Mouse (Mus musculus) forebrain, postnatal 0 days (tissue): ENCODE measurements around the gene Ctnnd2. TPM values are rescaled to one million over a fixed set of nuclear protein-coding genes. Genes with fewer than 3 reads are reported as not detected.

ENCODE experiments used
- ATAC-seq: fragments of 200-750 bp; cut with Nextera tagmentation; 2 replicates; pipeline ENCODE4 v1.8.0; 2017; ENCODE audit warnings: mild to moderate bottlenecking, moderate library complexity
- DNase-seq: peaks from one replicate; pipeline ENCODE4 v3.0.0-alpha.2; 2015
- H3K27ac ChIP-seq: fragments of 300-500 bp; sonication (generic); 2 replicates; pipeline ENCODE4 v1.5.1; 2014; ENCODE audit warnings: low read depth, mild to moderate bottlenecking, antibody characterized with exemption, low read length, moderate library complexity, mixed read lengths
- H3K27me3 ChIP-seq: fragments of 300-500 bp; sonication (generic); 2 replicates; pipeline ENCODE4 v1.6.1; 2014; ENCODE audit warnings: mild to moderate bottlenecking, low read length, mixed read lengths; ENCODE audit not compliant: insufficient read depth
- H3K36me3 ChIP-seq: fragments of 300-500 bp; sonication (generic); 2 replicates; pipeline ENCODE4 v1.6.1; 2014; ENCODE audit warnings: mild to moderate bottlenecking, moderate library complexity; ENCODE audit not compliant: insufficient read depth
- H3K4me1 ChIP-seq: fragments of 300-500 bp; sonication (generic); 2 replicates; pipeline ENCODE4 v1.6.1; 2014; ENCODE audit warnings: antibody characterized with exemption; ENCODE audit not compliant: insufficient read depth
- H3K4me2 ChIP-seq: fragments of 300-500 bp; sonication (generic); 2 replicates; pipeline ENCODE4 v1.6.1; 2014; ENCODE audit warnings: low read depth, mild to moderate bottlenecking, moderate library complexity
- H3K4me3 ChIP-seq: fragments of 300-500 bp; sonication (generic); 2 replicates; pipeline ENCODE4 v1.5.1; 2014; ENCODE audit warnings: low read depth, low read length, mixed read lengths
- H3K9ac ChIP-seq: fragments of 300-500 bp; sonication (generic); 2 replicates; pipeline ENCODE4 v1.6.1; 2014; ENCODE audit warnings: mild to moderate bottlenecking
- H3K9me3 ChIP-seq: fragments of 300-500 bp; sonication (generic); 2 replicates; pipeline ENCODE4 v1.6.1; 2016; ENCODE audit warnings: low read length
- CTCF ChIP-seq: sonication (generic); IDR thresholded peaks from 2 replicates; pipeline ENCODE4 v1.5.1; 2016; ENCODE audit warnings: antibody characterized with exemption, control low read depth, low read depth
- WGBS: fragments of 180-500 bp; shearing (Covaris S2); extraction: QIAGEN DNeasy Blood & Tissue Kit; methylation state at CpG from one replicate; pipeline ENCODE4 v1.1.7; 2014; 5-methylcytosine and 5-hydroxymethylcytosine counted together
- polyA plus RNA-seq: library from polyadenylated mRNA; unstranded; fragments of >200 nt; fragmentation: Nextera tagmentation; extraction: Ambion mirVana; gene quantifications from 2 replicates; pipeline ENCODE4 v1.2.1, GENCODE M21; 2015
- total RNA-seq: library from RNA; depleted of rRNA; stranded (reverse); fragments of >200 nt; gene quantifications from 2 replicates; pipeline ENCODE4 v1.2.3, GENCODE M21; 2014

Ctnnd2 gene
- total and polyA plus RNA-seq, 2 experiments from 2014 or later, result 73.6 to 130 TPM

GRCm38 (mm10) chr15:30718811-30719210 lies 546.4 kb downstream of the Ctnnd2 start:
- no peaks in the 10 kb centered on the region for H3K9me3 ChIP-seq
- ATAC-seq (no peak), DNase-seq (no peak)
- H3K4me1 ChIP-seq, result no peaks in the 10 kb centered on the region
- H3K4me3 ChIP-seq, result no peak overlapping the region
- no peak overlapping the region for H3K27ac ChIP-seq
- H3K36me3 ChIP-seq, result no peaks in the 10 kb centered on the region
- 44% methylated on average over 3 of the region's 3 CpGs for WGBS
- no peak for TF ChIP-seq CTCF
- H3K27me3 ChIP-seq, result no peaks in the 10 kb centered on the region
- H3K9ac ChIP-seq, result no peak overlapping the region
- H3K4me2 ChIP-seq, result no peak overlapping the region

GRCm38 (mm10) chr15:30719226-30719625 lies 546.8 kb downstream of the Ctnnd2 start:
- Histone ChIP-seq H3K4me1 (no peaks in the 10 kb centered on the region), H3K4me2 (no peak overlapping the region), H3K27me3 (no peaks in the 10 kb centered on the region), H3K4me3 (no peak overlapping the region), H3K9ac (no peak overlapping the region), H3K9me3 (no peaks in the 10 kb centered on the region), H3K36me3 (no peaks in the 10 kb centered on the region), H3K27ac (no peak overlapping the region)
- no peak for ATAC-seq
- WGBS, result 37% methylated on average over 2 of the region's 2 CpGs
- DNase-seq, result no peak
- TF ChIP-seq CTCF, result no peak

DNA sequence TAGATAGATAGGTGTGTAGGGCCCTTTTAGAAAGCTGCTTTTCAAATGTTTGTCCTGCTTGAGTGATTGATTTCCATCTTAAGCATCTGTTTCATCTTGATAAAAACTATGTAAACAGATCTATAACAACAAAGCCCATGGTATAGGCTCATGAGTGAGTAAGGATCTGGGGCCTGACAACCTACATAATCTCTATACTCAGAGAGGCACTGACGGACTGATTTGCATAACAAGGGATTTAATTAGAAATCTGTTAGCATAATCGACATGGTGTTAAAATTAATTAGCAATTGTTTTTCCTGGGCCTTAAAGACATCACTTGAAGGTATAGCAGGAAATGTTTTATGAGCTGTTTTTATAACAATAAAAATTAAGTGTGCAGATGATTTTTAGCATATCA lies 548.7 kb downstream of the Ctnnd2 start:
- no peak for TF ChIP-seq CTCF
- no peak for DNase-seq
- 20% methylated on average over 2 of the region's 2 CpGs for WGBS
- H3K9ac ChIP-seq, result no peak overlapping the region
- no peak for ATAC-seq
- H3K4me1 ChIP-seq, result no peaks in the 10 kb centered on the region
- no peak overlapping the region for H3K4me2 ChIP-seq
- no peaks in the 10 kb centered on the region for H3K9me3 ChIP-seq
- H3K36me3 ChIP-seq, result no peaks in the 10 kb centered on the region
- H3K27ac ChIP-seq, result no peak overlapping the region
- no peaks in the 10 kb centered on the region for H3K27me3 ChIP-seq
- no peak overlapping the region for H3K4me3 ChIP-seq

DNA sequence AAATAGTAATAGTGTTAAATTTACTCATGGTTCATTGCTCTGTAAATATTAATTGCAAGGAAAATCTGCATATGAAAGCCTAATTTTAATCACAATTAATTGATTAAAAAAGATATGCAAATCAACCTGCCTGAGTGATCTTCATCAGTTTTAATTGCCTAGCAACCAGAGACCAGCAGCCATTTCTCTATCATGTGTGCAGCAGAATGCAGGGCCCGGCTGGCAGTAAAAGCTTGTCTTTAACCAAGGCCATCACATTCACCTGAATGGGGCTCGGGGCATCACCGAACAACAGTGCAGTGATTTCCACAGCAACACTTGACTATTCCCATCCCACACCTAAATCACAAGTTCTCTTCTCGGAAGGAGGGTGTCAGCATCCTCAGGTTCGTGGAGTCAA lies 553.7 kb downstream of the Ctnnd2 start:
- ATAC-seq (no peak), DNase-seq (no peak)
- Histone ChIP-seq H3K9ac (no peak overlapping the region), H3K4me1 (no peaks in the 10 kb centered on the region), H3K27ac (no peak overlapping the region), H3K4me2 (no peak overlapping the region), H3K9me3 (no peaks in the 10 kb centered on the region), H3K4me3 (no peak overlapping the region), H3K36me3 (no peaks in the 10 kb centered on the region), H3K27me3 (no peaks in the 10 kb centered on the region)
- 33% methylated on average over 5 of the region's 5 CpGs for WGBS
- no peak for TF ChIP-seq CTCF

DNA sequence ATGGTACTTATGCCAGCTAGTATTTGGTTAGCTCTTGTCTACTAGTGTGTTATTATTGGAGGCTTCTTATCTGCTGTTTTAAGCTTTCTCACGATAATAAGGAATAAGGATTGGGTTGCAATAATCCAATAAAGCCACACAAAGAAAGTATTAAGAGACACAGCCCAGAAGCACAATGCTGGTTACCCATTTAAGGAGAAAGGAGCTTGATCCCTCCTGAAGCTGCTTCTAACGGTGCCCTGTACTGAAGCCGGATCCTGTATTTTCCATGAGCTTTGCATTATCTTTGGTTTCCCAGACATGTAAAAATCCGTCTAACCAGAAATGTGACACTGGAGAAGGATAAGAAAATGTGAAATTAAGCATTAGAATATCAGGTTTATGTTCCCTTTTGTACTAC lies 565.8 kb downstream of the Ctnnd2 start:
- ATAC-seq (no peak), DNase-seq (no peak)
- H3K27me3 ChIP-seq, result no peaks in the 10 kb centered on the region
- H3K27ac ChIP-seq, result no peak overlapping the region
- 27% methylated on average over 4 of the region's 4 CpGs for WGBS
- H3K4me2 ChIP-seq, result no peak overlapping the region
- no peaks in the 10 kb centered on the region for H3K36me3 ChIP-seq
- H3K9ac ChIP-seq, result no peak overlapping the region
- no peaks in the 10 kb centered on the region for H3K9me3 ChIP-seq
- TF ChIP-seq CTCF, result no peak
- no peaks in the 10 kb centered on the region for H3K4me1 ChIP-seq
- H3K4me3 ChIP-seq, result no peak overlapping the region

- no peak overlapping the region for H3K4me3 ChIP-seq
- peak overlapping the region; percentile 42; the same call in 1 of the 2 replicates for H3K27ac ChIP-seq
- WGBS, result 7% methylated on average over 6 of the region's 6 CpGs
- ATAC-seq (peak; percentile 97), DNase-seq (peak; percentile 93)
- no peak overlapping the region for H3K9ac ChIP-seq
- H3K9me3 ChIP-seq, result no peaks in the 10 kb centered on the region
- peak; percentile 90 for TF ChIP-seq CTCF
- H3K27me3 ChIP-seq, result no peaks in the 10 kb centered on the region
- no peaks in the 10 kb centered on the region for H3K36me3 ChIP-seq
- H3K4me1 ChIP-seq, result no peaks in the 10 kb centered on the region
- H3K4me2 ChIP-seq, result peak overlapping the region; percentile 8; the same call in 1 of the 2 replicates
Observed at GRCm38 (mm10) chr15:30740728-30741127, 568.3 kb downstream of the Ctnnd2 start.

DNA sequence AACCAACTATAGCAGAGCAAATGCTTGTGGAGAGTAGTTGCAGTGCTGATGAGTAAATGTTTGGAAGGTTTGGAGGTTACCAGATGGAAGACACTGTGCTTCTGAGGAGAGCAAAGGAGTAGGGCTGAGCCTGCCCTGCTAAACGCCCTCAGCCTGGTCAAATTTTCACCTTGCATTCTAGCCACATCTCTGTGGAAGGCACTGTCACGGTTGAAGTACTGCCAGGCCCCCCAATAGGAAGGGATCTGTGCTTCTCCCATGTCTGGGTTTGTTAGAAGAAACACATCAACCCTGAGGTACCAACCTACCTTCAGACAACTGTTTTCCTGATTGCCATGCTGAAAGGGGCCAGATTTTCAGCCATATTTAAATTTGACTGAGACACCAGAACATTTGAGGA lies 585.6 kb downstream of the Ctnnd2 start:
- WGBS, result 94% methylated on average over 2 of the region's 2 CpGs
- H3K27ac ChIP-seq, result no peak overlapping the region
- no peak overlapping the region for H3K9ac ChIP-seq
- no peaks in the 10 kb centered on the region for H3K9me3 ChIP-seq
- no peaks in the 10 kb centered on the region for H3K27me3 ChIP-seq
- ATAC-seq, result no peak
- no peak overlapping the region for H3K4me3 ChIP-seq
- no peak for TF ChIP-seq CTCF
- H3K4me1 ChIP-seq, result no peaks in the 10 kb centered on the region
- H3K36me3 ChIP-seq, result no peaks in the 10 kb centered on the region
- DNase-seq, result no peak
- H3K4me2 ChIP-seq, result no peak overlapping the region

- no peaks in the 10 kb centered on the region for H3K4me1 ChIP-seq
- no peak overlapping the region for H3K4me2 ChIP-seq
- DNase-seq, result no peak
- H3K36me3 ChIP-seq, result no peaks in the 10 kb centered on the region; the same call in 1 of the 2 replicates
- no peak for ATAC-seq
- WGBS, result 81% methylated on average over 5 of the region's 5 CpGs
- TF ChIP-seq CTCF, result no peak
- H3K9ac ChIP-seq, result no peak overlapping the region
- no peak overlapping the region for H3K27ac ChIP-seq
- H3K4me3 ChIP-seq, result no peak overlapping the region
- H3K27me3 ChIP-seq, result no peaks in the 10 kb centered on the region
- no peaks in the 10 kb centered on the region for H3K9me3 ChIP-seq
Observed at GRCm38 (mm10) chr15:30762211-30762610, 589.8 kb downstream of the Ctnnd2 start.
